Mouse (Mus musculus): ENCODE results near the gene Abca13.
A peak's percentile ranks its signal among the peaks of the same experiment; 100 is the strongest.

The Abca13 gene

GRCm38 (mm10) chr11:9533658-9534202, 342.0 kb downstream of the Abca13 start:
- no peak for DNase-seq

- no peak for DNase-seq
These were observed 345.1 kb downstream of the Abca13 start for GRCm38 (mm10) chr11:9536811-9537210.

GRCm38 (mm10) chr11:9538328-9538727, 346.6 kb downstream of the Abca13 start:
- no peak for DNase-seq

GRCm38 (mm10) chr11:9560026-9560425, 368.3 kb downstream of the Abca13 start:
- DNase-seq: peak; percentile 45

GRCm38 (mm10) chr11:9568302-9568701, 376.6 kb downstream of the Abca13 start:
- no peak for DNase-seq

GRCm38 (mm10) chr11:9570319-9570718, 378.6 kb downstream of the Abca13 start:
- no peak for DNase-seq

- DNase-seq: no peak
These were observed 383.2 kb downstream of the Abca13 start for GRCm38 (mm10) chr11:9574894-9575293.

- DNase-seq: no peak
These were observed 400.1 kb downstream of the Abca13 start for GRCm38 (mm10) chr11:9591757-9592316.

- DNase-seq: peak; percentile 64
These were observed 405.6 kb downstream of the Abca13 start for GRCm38 (mm10) chr11:9597299-9597698.

GRCm38 (mm10) chr11:9601096-9601495, 409.4 kb downstream of the Abca13 start:
- DNase-seq: no peak

- DNase-seq: no peak
These were observed 410.4 kb downstream of the Abca13 start for GRCm38 (mm10) chr11:9602137-9602536.

- no peak for DNase-seq
These were observed 416.5 kb downstream of the Abca13 start for GRCm38 (mm10) chr11:9608249-9608648.

GRCm38 (mm10) chr11:9609075-9609474, 417.3 kb downstream of the Abca13 start:
- no peak for DNase-seq

GRCm38 (mm10) chr11:9616133-9616532, 424.4 kb downstream of the Abca13 start:
- no peak for DNase-seq

- no peak for DNase-seq
These were observed 424.9 kb downstream of the Abca13 start for GRCm38 (mm10) chr11:9616665-9617064.

- no peak for DNase-seq
These were observed 428.2 kb downstream of the Abca13 start for GRCm38 (mm10) chr11:9619986-9620385.

- no peak for DNase-seq
These were observed 431.1 kb downstream of the Abca13 start for GRCm38 (mm10) chr11:9622888-9623287.

GRCm38 (mm10) chr11:9624753-9625152, 433.0 kb downstream of the Abca13 start:
- no peak for DNase-seq

GRCm38 (mm10) chr11:9625812-9626211, 434.1 kb downstream of the Abca13 start:
- DNase-seq: no peak

- no peak for DNase-seq
These were observed 455.5 kb downstream of the Abca13 start for GRCm38 (mm10) chr11:9647272-9647671.

- DNase-seq: peak; percentile 6
These were observed 456.2 kb downstream of the Abca13 start for GRCm38 (mm10) chr11:9647991-9648390.

GRCm38 (mm10) chr11:9666648-9667255, 475.0 kb downstream of the Abca13 start:
- DNase-seq: peak; percentile 12

- peak; percentile 8 for DNase-seq
These were observed 477.7 kb downstream of the Abca13 start for GRCm38 (mm10) chr11:9669430-9669829.

GRCm38 (mm10) chr11:9684952-9685351, 493.2 kb downstream of the Abca13 start:
- no peak for DNase-seq

GRCm38 (mm10) chr11:9705190-9705589, 513.4 kb downstream of the Abca13 start:
- DNase-seq: no peak
